In genomic region chr6:8209866-8210186, GRCm38 (mm10) we compare ENCODE assay signal across 8 mouse cellular contexts. TPM values are rescaled to one million over a fixed set of nuclear protein-coding genes. Genes with fewer than 3 reads are reported as not detected.
DNase-seq lines count a peak whose midpoint lies in the region; ATAC-seq and TF ChIP-seq lines count a peak whose summit lies in the region.

No protein-coding gene starts in this region.

- peak overlapping the region; percentile 89 for H3K9ac ChIP-seq in heart, embryonic 13.5 days
- peak overlapping the region; percentile 88 for H3K9ac ChIP-seq in forebrain, embryonic 13.5 days
- peak overlapping the region; percentile 94 for H3K9ac ChIP-seq in limb, embryonic 14.5 days (ENCODE audit: low read depth, low read length, severe bottlenecking)

- TF ChIP-seq CTCF in G1E (IDR thresholded peaks at IDR 0.05; ENCODE audit: low read depth, low read length), result no peak
- no peak for TF ChIP-seq CTCF in small intestine, adult 2 months (IDR thresholded peaks at IDR 0.05; ENCODE audit: extremely low read depth, insufficient read length, insufficient replicate concordance, low read depth, low read length)

- no peaks in the 10 kb centered on the region for H3K9me3 ChIP-seq in heart, embryonic 13.5 days
- peaks cover 5% of the 10 kb centered on the region; the same call in 1 of the 2 replicates for H3K9me3 ChIP-seq in G1E (replicated peaks)
- no peaks in the 10 kb centered on the region for H3K9me3 ChIP-seq in forebrain, embryonic 13.5 days (replicated peaks)
- H3K9me3 ChIP-seq in limb, embryonic 14.5 days (ENCODE audit: control insufficient read depth, low read length), result no peaks in the 10 kb centered on the region

- no peak for ATAC-seq in heart, embryonic 13.5 days (ENCODE audit: extremely low read depth, insufficient number of reproducible peaks, low FRiP score, low TSS enrichment)
- no peak for ATAC-seq in G1E (ENCODE audit: extremely low read depth, insufficient number of reproducible peaks, low FRiP score, poor library complexity, severe bottlenecking)
- peak; percentile 9; the same call in 1 of the 2 replicates for ATAC-seq in forebrain, embryonic 13.5 days
- ATAC-seq in limb, embryonic 14.5 days (ENCODE audit: low FRiP score, low read depth), result peak; percentile 14; the same call in 1 of the 2 replicates

- H3K36me3 ChIP-seq in heart, embryonic 13.5 days, result peaks cover 18% of the 10 kb centered on the region
- peaks cover 16% of the 10 kb centered on the region for H3K36me3 ChIP-seq in G1E (replicated peaks)
- H3K36me3 ChIP-seq in forebrain, embryonic 13.5 days (ENCODE audit: poor library complexity, severe bottlenecking), result peaks cover 4% of the 10 kb centered on the region; the same call in 1 of the 2 replicates
- peaks cover 6% of the 10 kb centered on the region for H3K36me3 ChIP-seq in limb, embryonic 14.5 days (ENCODE audit: control insufficient read depth, insufficient read depth, low read length)
- peaks cover 5% of the 10 kb centered on the region; the same call in 1 of the 2 replicates for H3K36me3 ChIP-seq in small intestine, adult 2 months (ENCODE audit: control insufficient read depth, insufficient read depth, low read length)

- no peak for TF ChIP-seq POLR2A in limb, embryonic 14.5 days (IDR thresholded peaks at IDR 0.05; ENCODE audit: borderline replicate concordance, extremely low read depth, insufficient read depth, insufficient read length)
- no peak for TF ChIP-seq POLR2A in small intestine, adult 2 months (IDR thresholded peaks at IDR 0.05; ENCODE audit: low read depth, low read length)

- 9% methylated on average over 10 of the region's 10 CpGs for WGBS in heart, embryonic 13.5 days
- WGBS in forebrain, embryonic 13.5 days, result 12% methylated on average over 10 of the region's 10 CpGs
- WGBS in limb, embryonic 14.5 days, result 13% methylated on average over 10 of the region's 10 CpGs
- WGBS in small intestine, adult 2 months, result 11% methylated on average over 10 of the region's 10 CpGs

- H3K27ac ChIP-seq in heart, embryonic 13.5 days (replicated peaks), result peak overlapping the region; percentile 96
- no peak overlapping the region; the same call in 1 of the 2 replicates for H3K27ac ChIP-seq in forebrain, embryonic 13.5 days
- H3K27ac ChIP-seq in limb, embryonic 14.5 days (replicated peaks; ENCODE audit: low read depth, low read length), result peak overlapping the region; percentile 92
- peak overlapping the region; percentile 56 for H3K27ac ChIP-seq in small intestine, adult 2 months (ENCODE audit: insufficient read depth, low read depth, low read length)

- no peak for DNase-seq in heart, adult 18-20 months
- DNase-seq in G1E (ENCODE audit: low spot score), result no peak
- peak; percentile 46 for DNase-seq in limb, embryonic 14.5 days (ENCODE audit: low spot score)
- no peak for DNase-seq in frontal cortex, adult 2 months (ENCODE audit: extremely low spot score in 1 of 2, low spot score in 1 of 2)
- no peak for DNase-seq in urinary bladder, adult 2 months (ENCODE audit: low spot score)

- peak overlapping the region; percentile 75 for H3K4me2 ChIP-seq in heart, embryonic 13.5 days
- H3K4me2 ChIP-seq in forebrain, embryonic 13.5 days, result peak overlapping the region; percentile 57
- H3K4me2 ChIP-seq in limb, embryonic 14.5 days (replicated peaks; ENCODE audit: low read depth, low read length, severe bottlenecking), result peak overlapping the region; percentile 54

- no peaks in the 10 kb centered on the region for H3K27me3 ChIP-seq in heart, embryonic 13.5 days (replicated peaks)
- H3K27me3 ChIP-seq in G1E (ENCODE audit: insufficient read depth, low read length), result no peaks in the 10 kb centered on the region
- H3K27me3 ChIP-seq in forebrain, embryonic 13.5 days, result no peaks in the 10 kb centered on the region
- H3K27me3 ChIP-seq in limb, embryonic 14.5 days (ENCODE audit: control insufficient read depth, insufficient read depth, low read length), result no peaks in the 10 kb centered on the region
- no peaks in the 10 kb centered on the region for H3K27me3 ChIP-seq in small intestine, adult 2 months (ENCODE audit: control insufficient read depth, insufficient read depth, low read length)

- peak overlapping the region; percentile 89 for H3K4me3 ChIP-seq in heart, embryonic 13.5 days
- H3K4me3 ChIP-seq in G1E (ENCODE audit: low read depth, low read length), result peak overlapping the region; percentile 81
- peak overlapping the region; percentile 79 for H3K4me3 ChIP-seq in forebrain, embryonic 13.5 days
- H3K4me3 ChIP-seq in limb, embryonic 14.5 days (replicated peaks; ENCODE audit: low read length), result peak overlapping the region; percentile 91
- H3K4me3 ChIP-seq in small intestine, adult 2 months (ENCODE audit: low read depth, low read length), result peak overlapping the region; percentile 96

- peaks cover 14% of the 10 kb centered on the region for H3K4me1 ChIP-seq in heart, embryonic 13.5 days
- no peaks in the 10 kb centered on the region for H3K4me1 ChIP-seq in G1E (ENCODE audit: insufficient read depth, low read depth, low read length)
- H3K4me1 ChIP-seq in forebrain, embryonic 13.5 days, result peaks cover 9% of the 10 kb centered on the region
- peaks cover 8% of the 10 kb centered on the region for H3K4me1 ChIP-seq in limb, embryonic 14.5 days (ENCODE audit: control insufficient read depth, insufficient read depth, low read length)
- H3K4me1 ChIP-seq in small intestine, adult 2 months (ENCODE audit: control insufficient read depth, insufficient read depth, insufficient read length, low read length), result peaks cover 2% of the 10 kb centered on the region; the same call in 1 of the 2 replicates

RNA-seq across cellular contexts. Expression of gene Mios, which starts 0.8 kb away (rescaled TPM):
- 15.8 and 16.5 TPM in 2 replicates for polyA plus RNA-seq in heart, embryonic 13.5 days (2015; fragmentation: Nextera tagmentation; extraction: Ambion mirVana)
- 10 to 100 TPM; 16.8 to 17.1 TPM for total RNA-seq in heart, adult 18-20 months (2021)
- total RNA-seq in G1E (2014; fragmentation: Nextera tagmentation), result 38.1 and 38.8 TPM in 2 replicates
- 19.9 and 23.7 TPM in 2 replicates for total RNA-seq in G1E (2017)
- 5.2 and 7.2 TPM in 2 replicates for polyA plus RNA-seq in G1E (2012)
- 22.7 and 23.5 TPM in 2 replicates for polyA plus RNA-seq in forebrain, embryonic 13.5 days (2015; fragmentation: Nextera tagmentation; extraction: Ambion mirVana)
- 11.6 and 14.4 TPM in 2 replicates for polyA plus RNA-seq in limb, embryonic 14.5 days (2012; rRNA removed)
- 26.0 and 26.1 TPM in 2 replicates for polyA plus RNA-seq in limb, embryonic 14.5 days (2014; fragmentation: Nextera tagmentation; extraction: Ambion mirVana)
- 0.37 and 0.43 TPM in 2 replicates for polyA plus RNA-seq in small intestine, adult 2 months (2012; rRNA removed)
- 9.9 and 11.6 TPM in 2 replicates for polyA plus RNA-seq in frontal cortex, adult 2 months (2012; rRNA removed)
- polyA plus RNA-seq in urinary bladder, adult 2 months (2012; rRNA removed), result 8.0 and 9.7 TPM in 2 replicates

RNA-seq across cellular contexts. Expression of gene Col28a1, which starts 17.4 kb away (rescaled TPM):
- polyA plus RNA-seq in heart, embryonic 13.5 days (2015; fragmentation: Nextera tagmentation; extraction: Ambion mirVana), result 0.06 and 0.19 TPM in 2 replicates
- under 1 TPM; 0.22 to 0.36 TPM for total RNA-seq in heart, adult 18-20 months (2021)
- total RNA-seq in G1E (2014; fragmentation: Nextera tagmentation) (not detected in 2 replicates), G1E (2017) (0.12 and 1.1 TPM in 2 replicates)
- not detected in 2 replicates for polyA plus RNA-seq in G1E (2012)
- polyA plus RNA-seq in forebrain, embryonic 13.5 days (2015; fragmentation: Nextera tagmentation; extraction: Ambion mirVana), result 0.22 and 0.40 TPM in 2 replicates
- 0.49 and 0.50 TPM in 2 replicates for polyA plus RNA-seq in limb, embryonic 14.5 days (2012; rRNA removed)
- polyA plus RNA-seq in limb, embryonic 14.5 days (2014; fragmentation: Nextera tagmentation; extraction: Ambion mirVana), result 0.28 and 0.30 TPM in 2 replicates
- 0.03 and 0.06 TPM in 2 replicates for polyA plus RNA-seq in small intestine, adult 2 months (2012; rRNA removed)
- polyA plus RNA-seq in frontal cortex, adult 2 months (2012; rRNA removed), result 0.72 and 1.0 TPM in 2 replicates
- polyA plus RNA-seq in urinary bladder, adult 2 months (2012; rRNA removed), result 4.0 and 5.8 TPM in 2 replicates

RNA-seq across cellular contexts. Expression of gene Rpa3, which starts 49.1 kb away (rescaled TPM):
- polyA plus RNA-seq in heart, embryonic 13.5 days (2015; fragmentation: Nextera tagmentation; extraction: Ambion mirVana), result 105 and 112 TPM in 2 replicates
- 10 to 100 TPM; 19.6 to 22.8 TPM for total RNA-seq in heart, adult 18-20 months (2021)
- total RNA-seq in G1E (2014; fragmentation: Nextera tagmentation) (20.2 and 21.6 TPM in 2 replicates), G1E (2017) (227 and 304 TPM in 2 replicates)
- polyA plus RNA-seq in G1E (2012), result 1.9 and 2.3 TPM in 2 replicates
- polyA plus RNA-seq in forebrain, embryonic 13.5 days (2015; fragmentation: Nextera tagmentation; extraction: Ambion mirVana), result 153 and 172 TPM in 2 replicates
- 47.1 and 79.3 TPM in 2 replicates for polyA plus RNA-seq in limb, embryonic 14.5 days (2012; rRNA removed)
- polyA plus RNA-seq in limb, embryonic 14.5 days (2014; fragmentation: Nextera tagmentation; extraction: Ambion mirVana), result 131 and 136 TPM in 2 replicates
- polyA plus RNA-seq in small intestine, adult 2 months (2012; rRNA removed), result 0.39 and 0.41 TPM in 2 replicates
- 17.2 and 17.7 TPM in 2 replicates for polyA plus RNA-seq in frontal cortex, adult 2 months (2012; rRNA removed)
- 23.9 and 30.8 TPM in 2 replicates for polyA plus RNA-seq in urinary bladder, adult 2 months (2012; rRNA removed)

RNA-seq across cellular contexts. Expression of gene Umad1, which starts 49.3 kb away (rescaled TPM):
- 23.4 and 25.6 TPM in 2 replicates for polyA plus RNA-seq in heart, embryonic 13.5 days (2015; fragmentation: Nextera tagmentation; extraction: Ambion mirVana)
- 10 to 100 TPM; 12.5 to 13.6 TPM for total RNA-seq in heart, adult 18-20 months (2021)
- total RNA-seq in G1E (2014; fragmentation: Nextera tagmentation) (6.0 and 18.1 TPM in 2 replicates), G1E (2017) (6.7 and 7.0 TPM in 2 replicates)
- 5.6 and 6.1 TPM in 2 replicates for polyA plus RNA-seq in G1E (2012)
- 30.3 and 33.0 TPM in 2 replicates for polyA plus RNA-seq in forebrain, embryonic 13.5 days (2015; fragmentation: Nextera tagmentation; extraction: Ambion mirVana)
- polyA plus RNA-seq in limb, embryonic 14.5 days (2012; rRNA removed), result 10.7 and 10.9 TPM in 2 replicates
- polyA plus RNA-seq in limb, embryonic 14.5 days (2014; fragmentation: Nextera tagmentation; extraction: Ambion mirVana), result 16.3 and 16.6 TPM in 2 replicates
- polyA plus RNA-seq in small intestine, adult 2 months (2012; rRNA removed), result 6.4 and 9.0 TPM in 2 replicates
- polyA plus RNA-seq in frontal cortex, adult 2 months (2012; rRNA removed), result 32.9 and 36.1 TPM in 2 replicates
- 12.4 and 14.0 TPM in 2 replicates for polyA plus RNA-seq in urinary bladder, adult 2 months (2012; rRNA removed)

RNA-seq across cellular contexts. Expression of gene Gm45062, which starts 49.4 kb away (rescaled TPM):
- polyA plus RNA-seq in heart, embryonic 13.5 days (2015; fragmentation: Nextera tagmentation; extraction: Ambion mirVana), result 8.1 and 8.4 TPM in 2 replicates
- not detected for total RNA-seq in heart, adult 18-20 months (2021)
- 88.3 and 98.3 TPM in 2 replicates for total RNA-seq in G1E (2014; fragmentation: Nextera tagmentation)
- 41.5 and 57.6 TPM in 2 replicates for total RNA-seq in G1E (2017)
- polyA plus RNA-seq in G1E (2012), result not detected in 2 replicates
- polyA plus RNA-seq in forebrain, embryonic 13.5 days (2015; fragmentation: Nextera tagmentation; extraction: Ambion mirVana), result 23.0 and 23.1 TPM in 2 replicates
- polyA plus RNA-seq in limb, embryonic 14.5 days (2012; rRNA removed), result 14.7 and 15.5 TPM in 2 replicates
- polyA plus RNA-seq in limb, embryonic 14.5 days (2014; fragmentation: Nextera tagmentation; extraction: Ambion mirVana), result 8.0 and 8.7 TPM in 2 replicates
- polyA plus RNA-seq in small intestine, adult 2 months (2012; rRNA removed), result not detected in 2 replicates
- 17.1 and 18.6 TPM in 2 replicates for polyA plus RNA-seq in frontal cortex, adult 2 months (2012; rRNA removed)
- polyA plus RNA-seq in urinary bladder, adult 2 months (2012; rRNA removed), result 5.4 and 6.8 TPM in 2 replicates

Comparison
In these comparisons a context has a peak if more than half of its experiments do, and no peak if none do; other contexts are left out.
1. ATAC-seq: peak in forebrain, embryonic 13.5 days (single experiment) and limb, embryonic 14.5 days (single experiment); none in heart, embryonic 13.5 days (single experiment) and G1E (single experiment).
2. Peak in every context shown above with its lines, with median percentiles within 50 percentile points of each other: H3K4me2 ChIP-seq, H3K4me3 ChIP-seq and H3K9ac ChIP-seq.